Mouse (Mus musculus): Measurements from ENCODE around the gene Hamp2. TPM values are rescaled to one million over a fixed set of nuclear protein-coding genes. Genes with fewer than 3 reads are reported as not detected.
A peak's percentile ranks its signal among the peaks of the same experiment; 100 is the strongest.

The Hamp2 gene
- polyA plus RNA-seq, 2 experiments: 0.55 TPM; not detected in 1

DNA sequence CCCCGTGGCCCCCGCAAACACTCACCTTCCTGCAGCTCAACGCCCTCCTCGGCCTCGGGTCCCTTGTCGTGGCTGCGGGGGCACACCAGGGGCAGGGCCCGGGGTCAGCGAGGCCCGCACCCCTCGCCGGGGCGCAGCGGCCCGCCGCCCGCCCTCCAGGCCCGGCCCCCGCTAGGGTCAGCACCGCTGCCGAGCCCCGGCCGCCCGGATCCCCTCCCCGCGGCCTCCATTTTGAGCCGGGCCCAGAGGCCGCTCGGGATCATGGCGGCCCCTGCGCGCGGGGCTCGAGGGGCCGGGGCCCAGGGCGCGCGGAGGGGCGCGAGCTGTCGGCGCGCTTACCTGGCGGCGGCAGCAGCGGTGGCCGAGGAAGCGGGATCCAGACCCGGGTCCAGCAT lies 31.9 kb upstream of the Hamp2 start:
- peak overlapping the region; percentile 99 for H3K9ac ChIP-seq (ENCODE audit: low read depth, low read length, severe bottlenecking)
- ATAC-seq (ENCODE audit: low FRiP score, low read depth): peak; percentile 35
- peaks cover 59% of the 10 kb centered on the region for H3K36me3 ChIP-seq (ENCODE audit: control insufficient read depth, insufficient read depth, low read length)
- peak overlapping the region; percentile 77 for H3K4me2 ChIP-seq (replicated peaks; ENCODE audit: low read depth, low read length, severe bottlenecking)
- peaks cover 12% of the 10 kb centered on the region for H3K4me1 ChIP-seq (ENCODE audit: control insufficient read depth, insufficient read depth, low read length)
- no peak for TF ChIP-seq POLR2A (IDR thresholded peaks at IDR 0.05; ENCODE audit: borderline replicate concordance, extremely low read depth, insufficient read depth, insufficient read length)
- peak overlapping the region; percentile 96 for H3K4me3 ChIP-seq (replicated peaks; ENCODE audit: low read length)
- DNase-seq (ENCODE audit: low spot score): no peak
- H3K9me3 ChIP-seq (ENCODE audit: control insufficient read depth, low read length): no peaks in the 10 kb centered on the region
- 2% methylated on average over 10 of the region's 49 CpGs for WGBS
- no peaks in the 10 kb centered on the region for H3K27me3 ChIP-seq (ENCODE audit: control insufficient read depth, insufficient read depth, low read length)
- peak overlapping the region; percentile 97 for H3K27ac ChIP-seq (replicated peaks; ENCODE audit: low read depth, low read length)

DNA sequence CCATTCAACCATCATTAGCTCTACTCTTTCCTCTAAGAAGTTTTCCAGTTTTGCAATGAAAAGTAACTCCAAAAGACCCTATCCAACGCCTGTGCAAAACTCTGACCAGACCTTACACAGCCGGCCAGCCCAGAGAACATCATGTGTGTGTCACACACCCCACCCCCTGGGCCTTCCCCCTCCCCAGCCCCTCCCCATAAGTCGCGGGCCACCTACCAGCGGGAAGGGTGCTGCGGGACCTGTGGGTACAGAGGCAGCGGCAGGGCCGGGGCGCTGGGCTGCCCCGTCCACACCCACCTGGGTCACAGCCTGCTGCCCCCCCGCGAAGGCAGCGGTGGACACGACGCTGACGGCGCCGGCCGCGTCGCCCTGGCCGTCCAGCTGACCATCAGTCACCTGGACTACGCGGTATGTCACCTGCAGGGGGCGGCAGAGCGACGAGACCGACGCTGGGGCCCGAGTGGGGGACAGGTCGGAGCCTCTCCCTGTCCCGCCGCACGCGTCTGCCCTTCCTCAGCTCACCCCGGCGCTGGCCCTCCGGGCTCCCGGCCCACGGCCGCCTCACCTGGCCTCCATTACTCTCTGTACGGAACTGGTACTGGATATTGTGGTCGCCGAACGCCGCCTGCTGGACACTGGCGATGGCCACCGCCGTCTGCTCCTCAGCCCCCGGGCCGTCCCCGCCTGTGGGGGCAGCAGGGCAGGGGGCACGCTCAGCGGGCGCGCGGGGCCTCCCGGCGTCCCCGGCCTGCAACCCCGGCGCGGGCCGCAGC lies 31.3 kb upstream of the Hamp2 start:
- peak overlapping the region; percentile 97 for H3K27ac ChIP-seq (replicated peaks; ENCODE audit: low read depth, low read length)
- H3K4me3 ChIP-seq (replicated peaks; ENCODE audit: low read length): peak overlapping the region; percentile 96
- no peaks in the 10 kb centered on the region for H3K9me3 ChIP-seq (ENCODE audit: control insufficient read depth, low read length)
- H3K27me3 ChIP-seq (ENCODE audit: control insufficient read depth, insufficient read depth, low read length): no peaks in the 10 kb centered on the region
- H3K4me1 ChIP-seq (ENCODE audit: control insufficient read depth, insufficient read depth, low read length): peaks cover 12% of the 10 kb centered on the region
- ATAC-seq (ENCODE audit: low FRiP score, low read depth) (peak; percentile 75), DNase-seq (ENCODE audit: low spot score) (peak; percentile 90)
- peak; percentile 39; the same call in 1 of the 2 replicates for TF ChIP-seq POLR2A (IDR thresholded peaks at IDR 0.05; ENCODE audit: borderline replicate concordance, extremely low read depth, insufficient read depth, insufficient read length)
- H3K36me3 ChIP-seq (ENCODE audit: control insufficient read depth, insufficient read depth, low read length): peaks cover 65% of the 10 kb centered on the region
- peak overlapping the region; percentile 99 for H3K9ac ChIP-seq (ENCODE audit: low read depth, low read length, severe bottlenecking)
- peak overlapping the region; percentile 77 for H3K4me2 ChIP-seq (replicated peaks; ENCODE audit: low read depth, low read length, severe bottlenecking)
- 2% methylated on average over 34 of the region's 64 CpGs for WGBS

DNA sequence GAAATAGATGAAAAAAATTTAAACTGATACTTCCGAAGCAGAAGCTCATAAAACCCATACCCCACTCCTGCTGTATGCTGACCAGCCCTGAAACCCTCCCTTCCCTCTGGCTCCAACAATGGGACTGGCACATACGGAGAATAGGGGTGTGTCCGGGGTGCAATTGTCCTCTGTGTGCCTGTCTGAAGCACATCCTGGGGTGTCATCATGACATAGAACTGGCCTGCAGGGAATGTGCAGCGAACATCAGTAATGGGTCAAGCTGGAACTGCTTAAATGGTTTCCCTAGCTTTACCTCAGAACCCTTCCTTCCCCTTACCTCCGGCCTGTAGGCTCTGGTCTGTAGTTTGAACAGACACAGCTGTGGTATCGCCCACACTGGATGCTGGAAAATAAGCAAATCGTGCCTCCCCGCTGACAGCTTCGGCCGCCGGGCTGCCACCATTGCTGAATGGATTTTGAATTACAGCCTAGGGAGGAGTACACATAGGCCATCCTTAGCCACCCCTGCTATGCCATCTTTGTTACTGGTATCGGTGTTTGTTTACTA lies 30.6 kb upstream of the Hamp2 start:
- Histone ChIP-seq H3K36me3 (ENCODE audit: control insufficient read depth, insufficient read depth, low read length) (peaks cover 70% of the 10 kb centered on the region), H3K27ac (replicated peaks; ENCODE audit: low read depth, low read length) (no peak overlapping the region), H3K9ac (ENCODE audit: low read depth, low read length, severe bottlenecking) (peak overlapping the region; percentile 99), H3K27me3 (ENCODE audit: control insufficient read depth, insufficient read depth, low read length) (no peaks in the 10 kb centered on the region), H3K4me2 (replicated peaks; ENCODE audit: low read depth, low read length, severe bottlenecking) (peak overlapping the region; percentile 77), H3K4me1 (ENCODE audit: control insufficient read depth, insufficient read depth, low read length) (peaks cover 12% of the 10 kb centered on the region), H3K4me3 (replicated peaks; ENCODE audit: low read length) (peak overlapping the region; percentile 96), H3K9me3 (ENCODE audit: control insufficient read depth, low read length) (no peaks in the 10 kb centered on the region)
- 90% methylated on average over 12 of the region's 12 CpGs for WGBS
- ATAC-seq (ENCODE audit: low FRiP score, low read depth) (no peak), DNase-seq (ENCODE audit: low spot score) (no peak)
- no peak for TF ChIP-seq POLR2A (IDR thresholded peaks at IDR 0.05; ENCODE audit: borderline replicate concordance, extremely low read depth, insufficient read depth, insufficient read length)

DNA sequence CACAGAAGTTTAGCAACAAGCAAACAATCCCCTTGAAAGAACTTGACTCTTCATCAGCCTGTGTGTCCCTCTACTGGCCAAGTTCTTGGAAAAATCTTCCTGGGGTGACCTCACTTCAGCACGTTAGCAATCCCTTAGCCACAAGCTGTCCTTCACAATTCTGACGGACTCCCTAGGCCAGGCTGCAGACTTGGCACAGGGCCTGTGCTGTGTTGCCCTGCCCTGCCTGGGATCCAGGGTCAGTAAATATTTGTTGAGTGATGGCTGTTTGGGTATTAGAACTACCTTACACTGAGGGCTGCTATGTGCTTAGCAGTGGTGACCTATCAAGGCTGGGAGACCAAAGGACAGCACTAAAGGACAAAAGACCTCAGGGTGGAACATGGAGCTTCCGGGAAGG lies 29.6 kb upstream of the Hamp2 start:
- Histone ChIP-seq H3K27ac (replicated peaks; ENCODE audit: low read depth, low read length) (no peak overlapping the region), H3K4me1 (ENCODE audit: control insufficient read depth, insufficient read depth, low read length) (peaks cover 12% of the 10 kb centered on the region), H3K9ac (ENCODE audit: low read depth, low read length, severe bottlenecking) (no peak overlapping the region), H3K9me3 (ENCODE audit: control insufficient read depth, low read length) (no peaks in the 10 kb centered on the region), H3K36me3 (ENCODE audit: control insufficient read depth, insufficient read depth, low read length) (peaks cover 70% of the 10 kb centered on the region), H3K4me3 (replicated peaks; ENCODE audit: low read length) (no peak overlapping the region), H3K27me3 (ENCODE audit: control insufficient read depth, insufficient read depth, low read length) (no peaks in the 10 kb centered on the region), H3K4me2 (replicated peaks; ENCODE audit: low read depth, low read length, severe bottlenecking) (no peak overlapping the region)
- no peak for TF ChIP-seq POLR2A (IDR thresholded peaks at IDR 0.05; ENCODE audit: borderline replicate concordance, extremely low read depth, insufficient read depth, insufficient read length)
- WGBS: 85% methylated on average over 3 of the region's 3 CpGs
- no peak for ATAC-seq (ENCODE audit: low FRiP score, low read depth)
- no peak for DNase-seq (ENCODE audit: low spot score)

DNA sequence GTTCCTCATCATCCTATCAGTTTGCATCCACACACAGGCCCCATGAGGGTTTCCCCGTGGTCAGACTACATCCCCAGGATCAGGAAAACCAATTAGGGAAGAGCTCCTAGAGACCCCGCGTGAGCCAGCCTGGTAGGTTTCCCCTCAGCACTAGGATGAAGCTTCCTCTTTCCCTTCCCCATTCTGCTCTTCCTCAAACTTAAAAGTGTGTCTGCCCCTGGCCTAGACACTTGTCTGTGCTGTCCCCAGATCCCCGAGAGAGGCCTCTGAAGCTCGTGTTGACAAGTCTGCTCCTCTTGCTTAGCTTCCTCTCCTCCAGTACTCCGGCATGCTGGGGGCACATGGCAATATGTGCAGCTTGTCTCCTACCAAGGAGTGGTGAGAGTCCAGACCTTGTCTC lies 29.0 kb upstream of the Hamp2 start:
- H3K4me2 ChIP-seq (replicated peaks; ENCODE audit: low read depth, low read length, severe bottlenecking): no peak overlapping the region
- no peak overlapping the region for H3K27ac ChIP-seq (replicated peaks; ENCODE audit: low read depth, low read length)
- DNase-seq (ENCODE audit: low spot score) (no peak), ATAC-seq (ENCODE audit: low FRiP score, low read depth) (no peak)
- no peaks in the 10 kb centered on the region for H3K27me3 ChIP-seq (ENCODE audit: control insufficient read depth, insufficient read depth, low read length)
- WGBS: 88% methylated on average over 6 of the region's 6 CpGs
- no peak overlapping the region for H3K9ac ChIP-seq (ENCODE audit: low read depth, low read length, severe bottlenecking)
- H3K36me3 ChIP-seq (ENCODE audit: control insufficient read depth, insufficient read depth, low read length): peaks cover 68% of the 10 kb centered on the region
- H3K4me3 ChIP-seq (replicated peaks; ENCODE audit: low read length): no peak overlapping the region
- peaks cover 11% of the 10 kb centered on the region for H3K4me1 ChIP-seq (ENCODE audit: control insufficient read depth, insufficient read depth, low read length)
- no peak for TF ChIP-seq POLR2A (IDR thresholded peaks at IDR 0.05; ENCODE audit: borderline replicate concordance, extremely low read depth, insufficient read depth, insufficient read length)
- no peaks in the 10 kb centered on the region for H3K9me3 ChIP-seq (ENCODE audit: control insufficient read depth, low read length)

All from limb, embryonic 14.5 days (tissue).